Mouse (Mus musculus) heart, embryonic 15.5 days (tissue): ENCODE results near the gene Smarca2. TPM values are rescaled to one million over a fixed set of nuclear protein-coding genes. Genes with fewer than 3 reads are reported as not detected.

Source experiments
- ATAC-seq: fragments of 200-750 bp; cut with Nextera tagmentation; replicated peaks from 2 replicates; pipeline ENCODE4 v1.8.0; 2017; ENCODE audit warnings: low read depth, moderate TSS enrichment; ENCODE audit not compliant: insufficient number of reproducible peaks, insufficient read depth, low FRiP score
- H3K27ac ChIP-seq: fragments of 300-500 bp; sonication (generic); 2 replicates; pipeline ENCODE4 v1.5.1; 2015; ENCODE audit warnings: mild to moderate bottlenecking, inconsistent platforms
- H3K27me3 ChIP-seq: fragments of 300-500 bp; sonication (generic); 2 replicates; pipeline ENCODE4 v1.6.1; 2015; ENCODE audit warnings: inconsistent platforms
- H3K36me3 ChIP-seq: fragments of 300-500 bp; sonication (generic); 2 replicates; pipeline ENCODE4 v1.6.1; 2015; ENCODE audit warnings: mild to moderate bottlenecking, inconsistent platforms
- H3K4me1 ChIP-seq: fragments of 300-500 bp; sonication (generic); replicated peaks from 2 replicates; pipeline ENCODE4 v1.6.1; 2015; ENCODE audit warnings: inconsistent platforms
- H3K4me2 ChIP-seq: fragments of 300-500 bp; sonication (generic); 2 replicates; pipeline ENCODE4 v1.6.1; 2015; ENCODE audit warnings: inconsistent platforms, mild to moderate bottlenecking, moderate library complexity
- H3K4me3 ChIP-seq: fragments of 300-500 bp; sonication (generic); 2 replicates; pipeline ENCODE4 v1.5.1; 2015; ENCODE audit warnings: mild to moderate bottlenecking, inconsistent platforms
- H3K9ac ChIP-seq: fragments of 300-500 bp; sonication (generic); 2 replicates; pipeline ENCODE4 v1.6.1; 2015; ENCODE audit warnings: mild to moderate bottlenecking, inconsistent platforms
- H3K9me3 ChIP-seq: fragments of 300-500 bp; sonication (generic); replicated peaks from 2 replicates; pipeline ENCODE4 v1.6.1; 2016; ENCODE audit warnings: inconsistent platforms
- WGBS: fragments of 180-500 bp; shearing (Covaris S2); methylation state at CpG from one replicate; pipeline ENCODE4 v1.1.7; 2015; ENCODE audit warnings: mixed read lengths; 5-methylcytosine and 5-hydroxymethylcytosine counted together
- polyA plus RNA-seq: library from polyadenylated mRNA; unstranded; fragments of >200 nt; fragmentation: Nextera tagmentation; extraction: Ambion mirVana; gene quantifications from 2 replicates; pipeline ENCODE4 v1.2.1, GENCODE M21; 2015

The Smarca2 gene
- polyA plus RNA-seq, 1 experiment from 2014 or later, result 27.4 TPM

- H3K9ac ChIP-seq, result no peak overlapping the region
Measured at GRCm38 (mm10) chr19:26790386-26791346, 185.8 kb downstream of the Smarca2 start.

GRCm38 (mm10) chr19:26794315-26794714, 189.5 kb downstream of the Smarca2 start:
- Histone ChIP-seq H3K27ac (no peak overlapping the region), H3K4me1 (no peaks in the 10 kb centered on the region), H3K4me2 (no peak overlapping the region), H3K9ac (no peak overlapping the region), H3K27me3 (no peaks in the 10 kb centered on the region; the same call in 1 of the 2 replicates), H3K9me3 (no peaks in the 10 kb centered on the region), H3K36me3 (no peaks in the 10 kb centered on the region), H3K4me3 (no peak overlapping the region)
- ATAC-seq, result no peak
- WGBS, result 65% methylated on average over 1 of the region's 3 CpGs

More at GRCm38 (mm10) chr19:26790386-26791346, 185.8 kb downstream of the Smarca2 start:
- WGBS, result 79% methylated on average over 5 of the region's 5 CpGs
- H3K4me3 ChIP-seq, result no peak overlapping the region
- no peak overlapping the region for H3K4me2 ChIP-seq
- H3K27ac ChIP-seq, result no peak overlapping the region
- H3K27me3 ChIP-seq, result no peaks in the 10 kb centered on the region
- H3K36me3 ChIP-seq, result no peaks in the 10 kb centered on the region
- H3K4me1 ChIP-seq, result no peaks in the 10 kb centered on the region
- no peak for ATAC-seq
- H3K9me3 ChIP-seq, result no peaks in the 10 kb centered on the region

GRCm38 (mm10) chr19:26796006-26796405, 191.2 kb downstream of the Smarca2 start:
- Histone ChIP-seq H3K27me3 (no peaks in the 10 kb centered on the region; the same call in 1 of the 2 replicates), H3K4me1 (no peaks in the 10 kb centered on the region), H3K9me3 (no peaks in the 10 kb centered on the region), H3K4me3 (no peak overlapping the region), H3K36me3 (no peaks in the 10 kb centered on the region), H3K9ac (no peak overlapping the region), H3K27ac (no peak overlapping the region), H3K4me2 (no peak overlapping the region)
- no peak for ATAC-seq
- 66% methylated on average over 4 of the region's 4 CpGs for WGBS

GRCm38 (mm10) chr19:26804401-26804800, 199.6 kb downstream of the Smarca2 start:
- Histone ChIP-seq H3K4me3 (no peak overlapping the region), H3K4me2 (no peak overlapping the region), H3K4me1 (no peaks in the 10 kb centered on the region), H3K36me3 (no peaks in the 10 kb centered on the region), H3K27me3 (no peaks in the 10 kb centered on the region), H3K27ac (no peak overlapping the region), H3K9me3 (no peaks in the 10 kb centered on the region), H3K9ac (no peak overlapping the region)
- ATAC-seq, result no peak
- 78% methylated on average over 4 of the region's 4 CpGs for WGBS

- Histone ChIP-seq H3K9ac (no peak overlapping the region), H3K4me3 (no peak overlapping the region), H3K36me3 (no peaks in the 10 kb centered on the region), H3K27me3 (no peaks in the 10 kb centered on the region), H3K9me3 (no peaks in the 10 kb centered on the region), H3K27ac (no peak overlapping the region), H3K4me1 (no peaks in the 10 kb centered on the region), H3K4me2 (no peak overlapping the region)
- ATAC-seq, result 0 out of 2 replicates have a peak, but pooled peaks have one; percentile 22
- 43% methylated on average over 4 of the region's 4 CpGs for WGBS
Measured at GRCm38 (mm10) chr19:26814629-26815028, 209.8 kb downstream of the Smarca2 start.

DNA sequence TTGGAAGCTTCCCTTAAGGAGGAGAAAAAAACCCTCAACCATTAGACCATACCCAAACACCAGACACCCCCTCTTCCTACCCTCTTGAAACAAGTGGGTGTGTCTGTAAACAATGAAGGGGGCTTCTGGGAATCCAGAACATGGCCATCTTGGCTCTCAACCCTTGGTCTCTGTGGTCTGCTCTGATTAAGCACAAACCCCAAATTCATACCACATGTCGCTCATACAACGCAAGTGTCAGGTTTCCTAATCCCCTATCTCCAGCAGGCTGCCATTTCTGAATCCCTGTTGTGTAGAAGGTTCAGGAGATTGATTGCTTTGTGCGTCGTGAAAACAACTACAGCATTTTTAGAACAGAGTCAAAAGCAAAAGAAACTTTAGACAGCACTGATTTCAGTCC, 213.1 kb downstream of the Smarca2 start:
- no peaks in the 10 kb centered on the region for H3K9me3 ChIP-seq
- no peak for ATAC-seq
- 78% methylated on average over 4 of the region's 4 CpGs for WGBS
- no peak overlapping the region for H3K9ac ChIP-seq
- no peak overlapping the region for H3K4me2 ChIP-seq
- no peaks in the 10 kb centered on the region for H3K36me3 ChIP-seq
- no peak overlapping the region for H3K4me3 ChIP-seq
- no peaks in the 10 kb centered on the region for H3K27me3 ChIP-seq
- no peaks in the 10 kb centered on the region; the same call in 1 of the 2 replicates for H3K4me1 ChIP-seq
- no peak overlapping the region for H3K27ac ChIP-seq
